Mouse (Mus musculus) forebrain, embryonic 12.5 days (tissue): ENCODE data around the gene Slc38a10. TPM values are rescaled to one million over a fixed set of nuclear protein-coding genes. Genes with fewer than 3 reads are reported as not detected.

Source experiments
- ATAC-seq: fragments of 200-750 bp; cut with Nextera tagmentation; 2 replicates; pipeline ENCODE4 v1.8.0; 2017; ENCODE audit warnings: moderate TSS enrichment; ENCODE audit not compliant: low FRiP score
- H3K27ac ChIP-seq: fragments of 300-500 bp; sonication (generic); 2 replicates; pipeline ENCODE4 v1.5.1; 2016; ENCODE audit warnings: mild to moderate bottlenecking
- H3K27me3 ChIP-seq: fragments of 300-500 bp; sonication (generic); 2 replicates; pipeline ENCODE4 v1.6.1; 2016; ENCODE audit warnings: mild to moderate bottlenecking
- H3K36me3 ChIP-seq: fragments of 300-500 bp; sonication (generic); replicated peaks from 2 replicates; pipeline ENCODE4 v1.6.1; 2016; ENCODE audit warnings: mild to moderate bottlenecking
- H3K4me1 ChIP-seq: fragments of 300-500 bp; sonication (generic); 2 replicates; pipeline ENCODE4 v1.6.1; 2016
- H3K4me2 ChIP-seq: fragments of 300-500 bp; sonication (generic); 2 replicates; pipeline ENCODE4 v1.6.1; 2016; ENCODE audit warnings: mild to moderate bottlenecking, moderate library complexity
- H3K4me3 ChIP-seq: fragments of 300-500 bp; sonication (generic); replicated peaks from 2 replicates; pipeline ENCODE4 v1.5.1; 2016; ENCODE audit warnings: mild to moderate bottlenecking
- H3K9ac ChIP-seq: fragments of 300-500 bp; sonication (generic); 2 replicates; pipeline ENCODE4 v1.6.1; 2016; ENCODE audit warnings: mild to moderate bottlenecking
- H3K9me3 ChIP-seq: fragments of 300-500 bp; sonication (generic); 2 replicates; pipeline ENCODE4 v1.6.1; 2016
- WGBS: fragments of 180-500 bp; shearing (Covaris S2); methylation state at CpG from one replicate; pipeline ENCODE4 v1.1.7; 2016; 5-methylcytosine and 5-hydroxymethylcytosine counted together
- microRNA-seq: library from miRNA; unstranded; fragments of <30 nt; microRNA quantifications from one replicate; pipeline ENCODE4, GENCODE M21; 2017
- polyA plus RNA-seq: library from polyadenylated mRNA; unstranded; fragments of >200 nt; fragmentation: Nextera tagmentation; extraction: Ambion mirVana; gene quantifications from 2 replicates; pipeline ENCODE4 v1.2.1, GENCODE M21; 2016

Slc38a10 gene
- polyA plus RNA-seq, 1 experiment from 2014 or later: 88.6 TPM

GRCm38 (mm10) chr11:120055953-120056732, 95.0 kb downstream of the Slc38a10 start:
- no peak overlapping the region for H3K4me3 ChIP-seq
- peaks cover 7% of the 10 kb centered on the region for H3K4me1 ChIP-seq
- no peaks in the 10 kb centered on the region for H3K9me3 ChIP-seq
- no peak overlapping the region for H3K9ac ChIP-seq
- no peak overlapping the region for H3K27ac ChIP-seq
- no peak overlapping the region for H3K4me2 ChIP-seq
- no peaks in the 10 kb centered on the region for H3K36me3 ChIP-seq
- ATAC-seq: no peak
- WGBS: 84% methylated on average over 12 of the region's 12 CpGs
- no peaks in the 10 kb centered on the region for H3K27me3 ChIP-seq

Small RNA genes within 50 kb of the gene (microRNA-seq; reads per million reads assigned to microRNA genes)
- not detected for gene Gm25948

Other genes with a start within 250 kb of the Slc38a10 start
- 100 TPM in 2 replicates for gene Chmp6, start 237.9 kb downstream of the Slc38a10 start, polyA plus RNA-seq
- gene Baiap2, start 208.6 kb downstream of the Slc38a10 start, polyA plus RNA-seq: 11.2 and 12.0 TPM in 2 replicates
- gene Aatk, start 104.2 kb downstream of the Slc38a10 start, polyA plus RNA-seq: 6.1 and 7.6 TPM in 2 replicates
- gene Cep131, start 64.5 kb downstream of the Slc38a10 start, polyA plus RNA-seq: 48.2 and 51.0 TPM in 2 replicates
- gene Tepsin, start 52.6 kb downstream of the Slc38a10 start, polyA plus RNA-seq: 17.3 and 20.9 TPM in 2 replicates
- 52.5 and 62.0 TPM in 2 replicates for gene Ndufaf8, start 52.4 kb downstream of the Slc38a10 start, polyA plus RNA-seq
- 23.5 and 24.0 TPM in 2 replicates for gene Bahcc1, start 81.6 kb upstream of the Slc38a10 start, polyA plus RNA-seq
- 2,923 and 2,975 TPM in 2 replicates for gene Actg1, start 197.2 kb upstream of the Slc38a10 start, polyA plus RNA-seq
- 0.82 and 0.91 TPM in 2 replicates for gene Fscn2, start 210.2 kb upstream of the Slc38a10 start, polyA plus RNA-seq
- 47.3 and 47.4 TPM in 2 replicates for gene Faap100, start 227.4 kb upstream of the Slc38a10 start, polyA plus RNA-seq